Mouse (Mus musculus): ENCODE results near the gene Pih1d1. TPM values are rescaled to one million over a fixed set of nuclear protein-coding genes. Genes with fewer than 3 reads are reported as not detected.
"Not testable (repeated sequence)": the region's sequence is repeated elsewhere in the genome, so short reads cannot be mapped to it uniquely, and the experiment has no call there.

Pih1d1 gene
- total and polyA plus RNA-seq, 3 experiments: 141 to 148 TPM; not detected in 1

GRCm38 (mm10) chr7:45125144-45125600, 28.9 kb upstream of the Pih1d1 start:
- peaks cover 14 to 19% of the 10 kb centered on the region in 2 experiments for H3K36me3 ChIP-seq (ENCODE audit: control insufficient read depth in 1 of 2, insufficient read depth in 2 of 2, low read length in 2 of 2)
- H3K4me3 ChIP-seq (ENCODE audit: control insufficient read depth in 1 of 2, insufficient read depth in 1 of 2, low read depth in 2 of 2, low read length in 2 of 2): peak overlapping the region; percentile 87 to 91; a peak in 3 of 4 replicates
- no peaks in the 10 kb centered on the region for H3K9me3 ChIP-seq (replicated peaks; ENCODE audit: insufficient read depth, low read length)
- peaks cover 68% of the 10 kb centered on the region for H3K79me2 ChIP-seq (ENCODE audit: control insufficient read depth, insufficient read depth, low read length, poor library complexity)
- peak overlapping the region; percentile 93 for H3K27ac ChIP-seq (ENCODE audit: control insufficient read depth, low read depth, low read length)
- no peak for TF ChIP-seq KAT2A (conservative IDR thresholded peaks at IDR 0.05; ENCODE audit: low read depth, low read length)
- peak in 1 of 2 experiments; percentile 26; a peak in 2 of 4 replicates for TF ChIP-seq POLR2A (IDR thresholded peaks at IDR 0.05; ENCODE audit: control insufficient read depth in 1 of 2, insufficient read depth in 1 of 2, low read depth in 1 of 2, low read length in 2 of 2, poor library complexity in 1 of 2)
- TF ChIP-seq TBP (IDR thresholded peaks at IDR 0.05; ENCODE audit: low read depth, low read length): peak; percentile 89
- DNase-seq (ENCODE audit: low read depth, low spot score): peak; percentile 90
- H3K4me1 ChIP-seq (ENCODE audit: control insufficient read depth in 1 of 2, insufficient read depth in 2 of 2, low read length in 2 of 2): peaks cover 0 to 25% of the 10 kb centered on the region in 2 experiments; a peak in 2 of 4 replicates
- no peaks in the 10 kb centered on the region for H3K27me3 ChIP-seq (ENCODE audit: control insufficient read depth in 1 of 2, insufficient read depth in 2 of 2, low read length in 2 of 2)
- H3K9ac ChIP-seq (ENCODE audit: control insufficient read depth, low read depth, low read length, poor library complexity, severe bottlenecking): peak overlapping the region; percentile 97

GRCm38 (mm10) chr7:45125649-45126048, 28.5 kb upstream of the Pih1d1 start:
- not testable (repeated sequence) for H3K9me3 ChIP-seq (replicated peaks; ENCODE audit: insufficient read depth, low read length); DNase-seq (ENCODE audit: low read depth, low spot score); H3K27me3 ChIP-seq (ENCODE audit: control insufficient read depth in 1 of 2, insufficient read depth in 2 of 2, low read length in 2 of 2)
- Histone ChIP-seq H3K27ac (ENCODE audit: control insufficient read depth, low read depth, low read length) (peak overlapping the region; percentile 93), H3K79me2 (ENCODE audit: control insufficient read depth, insufficient read depth, low read length, poor library complexity) (peaks cover 69% of the 10 kb centered on the region), H3K4me3 (ENCODE audit: control insufficient read depth in 1 of 2, insufficient read depth in 1 of 2, low read depth in 2 of 2, low read length in 2 of 2) (peak overlapping the region; percentile 87 to 91), H3K9ac (ENCODE audit: control insufficient read depth, low read depth, low read length, poor library complexity, severe bottlenecking) (peak overlapping the region; percentile 97), H3K4me1 (ENCODE audit: control insufficient read depth in 1 of 2, insufficient read depth in 2 of 2, low read length in 2 of 2) (peaks cover 0 to 26% of the 10 kb centered on the region in 2 experiments; a peak in 2 of 4 replicates), H3K36me3 (ENCODE audit: control insufficient read depth in 1 of 2, insufficient read depth in 2 of 2, low read length in 2 of 2) (peaks cover 14 to 23% of the 10 kb centered on the region in 2 experiments)

GRCm38 (mm10) chr7:45126147-45126843, 27.8 kb upstream of the Pih1d1 start:
- H3K79me2 ChIP-seq (ENCODE audit: control insufficient read depth, insufficient read depth, low read length, poor library complexity): peaks cover 69% of the 10 kb centered on the region
- H3K4me3 ChIP-seq (ENCODE audit: control insufficient read depth in 1 of 2, insufficient read depth in 1 of 2, low read depth in 2 of 2, low read length in 2 of 2): peak overlapping the region; percentile 87 to 91

More at GRCm38 (mm10) chr7:45126147-45126843, 27.8 kb upstream of the Pih1d1 start:
- Histone ChIP-seq H3K27ac (ENCODE audit: control insufficient read depth, low read depth, low read length) (peak overlapping the region; percentile 93), H3K9ac (ENCODE audit: control insufficient read depth, low read depth, low read length, poor library complexity, severe bottlenecking) (peak overlapping the region; percentile 97), H3K4me1 (ENCODE audit: control insufficient read depth in 1 of 2, insufficient read depth in 2 of 2, low read length in 2 of 2) (peaks cover 0 to 20% of the 10 kb centered on the region in 2 experiments; a peak in 2 of 4 replicates), H3K27me3 (ENCODE audit: control insufficient read depth in 1 of 2, insufficient read depth in 2 of 2, low read length in 2 of 2) (no peaks in the 10 kb centered on the region), H3K36me3 (ENCODE audit: control insufficient read depth in 1 of 2, insufficient read depth in 2 of 2, low read length in 2 of 2) (peaks cover 14 to 23% of the 10 kb centered on the region in 2 experiments), H3K9me3 (replicated peaks; ENCODE audit: insufficient read depth, low read length) (no peaks in the 10 kb centered on the region)
- peak; percentile 52 for DNase-seq (ENCODE audit: low read depth, low spot score)
- peak in 1 of 2 experiments; percentile 25; a peak in 2 of 4 replicates for TF ChIP-seq POLR2A (IDR thresholded peaks at IDR 0.05; ENCODE audit: control insufficient read depth in 1 of 2, insufficient read depth in 1 of 2, low read depth in 1 of 2, low read length in 2 of 2, poor library complexity in 1 of 2)
- no peak for TF ChIP-seq MAFK (IDR thresholded peaks at IDR 0.05; ENCODE audit: borderline replicate concordance, low read depth, low read length)
- TF ChIP-seq RCOR1 (IDR thresholded peaks at IDR 0.05; ENCODE audit: low read depth, low read length): no peak
- TF ChIP-seq UBTF (IDR thresholded peaks at IDR 0.05; ENCODE audit: borderline replicate concordance, insufficient read depth, low read depth, low read length): no peak
- 0 out of 4 replicates have a peak, but pooled peaks of 1 of the 2 experiments have one; percentile 17 for TF ChIP-seq USF2 (IDR thresholded peaks at IDR 0.05; ENCODE audit: borderline replicate concordance in 1 of 2, insufficient read depth in 1 of 2, low read depth in 1 of 2, low read length in 2 of 2)
- no peak for TF ChIP-seq CHD2 (IDR thresholded peaks at IDR 0.05; ENCODE audit: low read length)
- TF ChIP-seq SMC3 (IDR thresholded peaks at IDR 0.05; ENCODE audit: low read depth, low read length): no peak
- no peak for TF ChIP-seq TAL1 (IDR thresholded peaks at IDR 0.05; ENCODE audit: low read length)
